Mouse (Mus musculus) MEL (cell line): Measurements from ENCODE around the gene Wdr45. TPM values are rescaled to one million over a fixed set of nuclear protein-coding genes. Genes with fewer than 3 reads are reported as not detected.
A peak's percentile ranks its signal among the peaks of the same experiment; 100 is the strongest.

Source experiments
- DNase-seq: peaks from one replicate; pipeline ENCODE4 v3.0.0; 2011; ENCODE audit warnings: low read depth, low spot score
- H3K27ac ChIP-seq: 2 replicates; pipeline ENCODE4 v1.5.1; 2012; ENCODE audit warnings: low read depth, mild to moderate bottlenecking, control low read depth, low read length, moderate library complexity; ENCODE audit not compliant: control insufficient read depth
- H3K27me3 ChIP-seq, 2 experiments: fragments of 150-350 bp in 1 of 2; sonication (generic) in 1 of 2; 2 replicates each; pipeline ENCODE4 v1.6.1; 2012; ENCODE audit warnings: low read length in 2 of 2, mild to moderate bottlenecking in 2 of 2, improper control_type of control experiment in 1 of 2, moderate library complexity in 1 of 2; ENCODE audit not compliant: insufficient read depth in 2 of 2, control insufficient read depth in 1 of 2
- H3K36me3 ChIP-seq, 2 experiments: 2 replicates each; pipeline ENCODE4 v1.6.1; 2012 to 2014; ENCODE audit warnings: low read length in 2 of 2, improper control_type of control experiment in 1 of 2, inconsistent platforms in 1 of 2, mild to moderate bottlenecking in 1 of 2; ENCODE audit not compliant: insufficient read depth in 2 of 2, control insufficient read depth in 1 of 2
- H3K4me1 ChIP-seq, 2 experiments: fragments of 150-350 bp in 1 of 2; sonication (generic) in 1 of 2; 2 replicates each; pipeline ENCODE4 v1.6.1; 2012; ENCODE audit warnings: low read length in 2 of 2, improper control_type of control experiment in 1 of 2, mild to moderate bottlenecking in 1 of 2; ENCODE audit not compliant: insufficient read depth in 2 of 2, control insufficient read depth in 1 of 2
- H3K4me3 ChIP-seq, 2 experiments: fragments of 150-350 bp in 1 of 2; sonication (generic) in 1 of 2; 2 replicates each; pipeline ENCODE4 v1.5.1; 2012; ENCODE audit warnings: low read depth in 2 of 2, low read length in 2 of 2, mild to moderate bottlenecking in 2 of 2, moderate library complexity in 2 of 2, control low read depth in 1 of 2, improper control_type of control experiment in 1 of 2; ENCODE audit not compliant: control insufficient read depth in 1 of 2, insufficient read depth in 1 of 2
- H3K79me2 ChIP-seq: 2 replicates; pipeline ENCODE4 v1.6.1; 2012; ENCODE audit warnings: mild to moderate bottlenecking, low read length, moderate library complexity; ENCODE audit not compliant: control insufficient read depth, poor library complexity, insufficient read depth
- H3K9ac ChIP-seq: 2 replicates; pipeline ENCODE4 v1.6.1; 2012; ENCODE audit warnings: low read depth, mild to moderate bottlenecking, control low read depth, low read length, moderate library complexity; ENCODE audit not compliant: control insufficient read depth, poor library complexity, severe bottlenecking
- H3K9me3 ChIP-seq: fragments of 150-350 bp; sonication (generic); replicated peaks from 2 replicates; pipeline ENCODE4 v1.6.1; 2012; ENCODE audit warnings: mild to moderate bottlenecking, low read length, improper control_type of control experiment, moderate library complexity; ENCODE audit not compliant: insufficient read depth
- CHD1 ChIP-seq: IDR thresholded peaks from 2 replicates; pipeline ENCODE4 v1.6.1; 2012; ENCODE audit warnings: low read depth, mild to moderate bottlenecking, inconsistent platforms, low read length, improper control_type of control experiment
- ELF1 ChIP-seq: IDR thresholded peaks from 2 replicates; pipeline ENCODE4 v1.6.1; 2014; ENCODE audit warnings: low read depth, mild to moderate bottlenecking, inconsistent platforms, low read length, improper control_type of control experiment, moderate library complexity
- EP300 ChIP-seq, 2 experiments: IDR thresholded peaks; 2 replicates each; pipeline ENCODE4 v1.6.1; 2011; ENCODE audit warnings: improper control_type of control experiment in 2 of 2, low read length in 2 of 2, low read depth in 1 of 2, mild to moderate bottlenecking in 1 of 2
- ETS1 ChIP-seq: IDR thresholded peaks from 2 replicates; pipeline ENCODE4 v1.6.1; 2012; ENCODE audit warnings: low read depth, mild to moderate bottlenecking, inconsistent platforms, low read length, improper control_type of control experiment, moderate library complexity
- GABPA ChIP-seq: IDR thresholded peaks from 2 replicates; pipeline ENCODE4 v1.6.1; 2012; ENCODE audit warnings: low read depth, mild to moderate bottlenecking, inconsistent platforms, low read length, improper control_type of control experiment, moderate library complexity
- HCFC1 ChIP-seq: IDR thresholded peaks from 2 replicates; pipeline ENCODE4 v1.6.1; 2012; ENCODE audit warnings: low read depth, mild to moderate bottlenecking, inconsistent platforms, low read length, improper control_type of control experiment, moderate library complexity
- KAT2A ChIP-seq: conservative IDR thresholded peaks from 2 replicates; pipeline ENCODE4 v1.6.1; 2012; ENCODE audit warnings: low read depth, low read length, improper control_type of control experiment, inconsistent platforms
- MEF2A ChIP-seq: IDR thresholded peaks from 2 replicates; pipeline ENCODE4 v1.6.1; 2014; ENCODE audit warnings: low read depth, mild to moderate bottlenecking, inconsistent platforms, low read length, improper control_type of control experiment; ENCODE audit not compliant: poor library complexity, insufficient replicate concordance, severe bottlenecking; ENCODE audit errors: extremely low read depth
- MYB ChIP-seq: IDR thresholded peaks from 2 replicates; pipeline ENCODE4 v1.6.1; 2011; ENCODE audit warnings: mild to moderate bottlenecking, low read depth, low read length, improper control_type of control experiment
- RAD21 ChIP-seq: IDR thresholded peaks from 2 replicates; pipeline ENCODE4 v1.6.1; 2011; ENCODE audit warnings: mild to moderate bottlenecking, low read depth, low read length, improper control_type of control experiment
- RCOR1 ChIP-seq: IDR thresholded peaks from 2 replicates; pipeline ENCODE4 v1.6.1; 2012; ENCODE audit warnings: low read depth, mild to moderate bottlenecking, inconsistent platforms, low read length, improper control_type of control experiment
- SIN3A ChIP-seq: IDR thresholded peaks from 2 replicates; pipeline ENCODE4 v1.6.1; 2012; ENCODE audit warnings: low read length, improper control_type of control experiment, inconsistent platforms
- TBP ChIP-seq: IDR thresholded peaks from 2 replicates; pipeline ENCODE4 v1.8.0; 2011; ENCODE audit warnings: low read depth, low read length, improper control_type of control experiment
- TCF12 ChIP-seq: IDR thresholded peaks from 2 replicates; pipeline ENCODE4 v1.6.1; 2014; ENCODE audit warnings: low read depth, mild to moderate bottlenecking, inconsistent platforms, low read length, improper control_type of control experiment, moderate library complexity
- UBTF ChIP-seq: IDR thresholded peaks from 2 replicates; pipeline ENCODE4 v1.6.1; 2012; ENCODE audit warnings: low read depth, mild to moderate bottlenecking, inconsistent platforms, low read length, improper control_type of control experiment, moderate library complexity, borderline replicate concordance; ENCODE audit not compliant: insufficient read depth
- USF1 ChIP-seq: IDR thresholded peaks from 2 replicates; pipeline ENCODE4 v1.6.1; 2014; ENCODE audit warnings: low read depth, mild to moderate bottlenecking, inconsistent platforms, low read length, improper control_type of control experiment, moderate library complexity
- ZMIZ1 ChIP-seq: IDR thresholded peaks from 2 replicates; pipeline ENCODE4 v1.6.1; 2012; ENCODE audit warnings: low read depth, mild to moderate bottlenecking, inconsistent platforms, low read length, improper control_type of control experiment, moderate library complexity
- polyA plus RNA-seq, 2 experiments: library from polyadenylated mRNA; stranded (reverse) in 1 of 2; unstranded in 1 of 2; fragments of >175 nt in 1 of 2; fragments of >200 nt in 1 of 2; gene quantifications; 2 replicates each; pipeline versions ENCODE4 v1.2.1 to v1.2.4; 2012; ENCODE audit warnings: low replicate concordance in 2 of 2, low read depth in 1 of 2; ENCODE audit not compliant: insufficient read length in 2 of 2, insufficient read depth in 1 of 2, missing spikeins in 1 of 2
- total RNA-seq: library from RNA; depleted of rRNA; stranded (reverse); fragments of 300-350 nt; gene quantifications from 2 replicates; pipeline ENCODE4 v1.2.3, GENCODE M21; 2012

Wdr45 gene
- total and polyA plus RNA-seq, 3 experiments = 13.9 to 36.1 TPM; not detected in 1

DNA sequence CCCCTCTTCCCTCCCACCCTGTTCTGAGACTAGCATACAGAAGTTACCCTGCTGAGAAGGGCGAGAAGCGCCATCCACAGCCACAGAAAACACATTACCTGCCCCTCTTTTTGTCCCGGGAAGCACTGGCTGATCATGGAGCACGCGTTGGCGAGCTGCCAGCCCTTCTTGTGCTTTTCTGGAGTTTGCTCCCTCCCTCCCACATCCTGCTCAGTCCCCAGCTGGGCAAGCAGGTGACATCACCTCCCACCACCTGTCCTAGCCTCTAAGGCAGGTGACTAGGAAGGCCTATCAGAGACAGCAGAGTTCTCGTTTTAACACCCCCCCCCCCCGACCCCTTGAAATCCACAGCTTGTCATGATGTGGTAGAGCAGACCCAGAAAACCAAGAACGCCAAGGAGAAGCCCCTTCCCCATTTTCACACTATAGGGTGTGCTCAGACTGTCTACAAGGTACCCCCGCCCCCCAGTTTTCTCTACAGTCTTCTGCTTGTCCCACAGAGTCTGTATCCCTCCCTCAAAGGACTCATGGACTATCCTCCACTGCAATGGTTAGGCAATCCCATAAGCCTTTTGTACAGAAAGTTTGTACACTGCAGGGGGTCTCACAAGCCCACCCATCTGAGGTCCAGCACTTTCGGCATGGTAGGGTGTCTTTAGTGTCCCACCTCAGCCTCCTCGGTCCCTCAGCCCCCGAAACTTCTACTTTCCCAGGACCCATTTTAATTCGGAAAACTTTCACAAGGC, 25.4 kb downstream of the Wdr45 start:
- Histone ChIP-seq H3K27ac (no peak overlapping the region), H3K36me3 (peaks cover 0 to 2% of the 10 kb centered on the region in 2 experiments; a peak in 1 of 4 replicates), H3K79me2 (no peaks in the 10 kb centered on the region), H3K4me1 (peaks cover 10 to 14% of the 10 kb centered on the region in 2 experiments), H3K9me3 (no peaks in the 10 kb centered on the region), H3K4me3 (no peak overlapping the region), H3K9ac (no peak overlapping the region)
- DNase-seq = no peak
- TF ChIP-seq MYB (no peak), HCFC1 (no peak), ZMIZ1 (no peak), RCOR1 (no peak), RAD21 (no peak), USF1 (no peak), TCF12 (no peak), CHD1 (no peak), TBP (no peak), UBTF (no peak)
- TF ChIP-seq, all 39 proteins: peak for 0
- H3K27me3 ChIP-seq = no peaks in the 10 kb centered on the region

DNA sequence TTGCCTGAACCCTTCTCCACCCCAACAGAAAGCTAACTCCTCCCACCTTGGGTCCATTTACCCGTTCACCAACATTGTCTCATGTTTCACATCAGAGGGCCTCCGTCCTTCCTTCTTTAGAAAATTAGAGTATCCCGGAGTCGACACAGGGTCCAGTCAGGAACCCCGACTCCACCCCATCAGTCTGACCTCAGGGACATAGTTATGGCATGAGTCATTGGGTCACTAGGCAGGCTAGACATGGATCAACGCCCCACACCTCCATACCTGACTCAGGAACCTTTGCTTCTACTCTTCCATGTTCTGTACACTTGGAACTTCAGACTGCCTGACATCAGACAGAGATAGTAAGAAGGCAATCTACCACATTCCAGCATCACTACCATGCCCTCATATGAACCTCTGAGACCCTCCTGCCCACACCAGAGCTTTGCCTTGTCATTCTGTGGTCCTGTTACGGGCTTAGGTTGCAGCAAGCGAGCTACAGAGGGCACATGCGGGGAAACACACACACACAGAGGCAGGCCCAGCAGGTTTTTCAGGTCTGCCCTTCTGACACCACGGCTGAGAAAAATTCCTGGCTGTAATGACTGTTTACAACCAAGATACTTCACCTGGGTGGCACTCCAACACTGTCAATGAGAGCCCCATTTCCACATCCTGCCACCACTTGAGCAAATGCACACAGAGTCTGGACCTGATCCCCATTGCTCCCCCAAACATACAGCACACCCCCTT, 26.1 kb downstream of the Wdr45 start:
- peaks cover 0 to 7% of the 10 kb centered on the region in 2 experiments; a peak in 2 of 4 replicates for H3K36me3 ChIP-seq
- no peaks in the 10 kb centered on the region for H3K27me3 ChIP-seq
- H3K9me3 ChIP-seq = no peaks in the 10 kb centered on the region
- H3K4me1 ChIP-seq = peaks cover 14 to 21% of the 10 kb centered on the region in 2 experiments
- H3K9ac ChIP-seq = peak overlapping the region; percentile 31
- DNase-seq = no peak
- TF ChIP-seq MYB (no peak), ETS1 (0 out of 2 replicates have a peak, but pooled peaks have one; percentile 2)
- TF ChIP-seq, all 39 proteins: peak for 1
- Histone ChIP-seq H3K4me3 (peak overlapping the region; percentile 32 to 48), H3K79me2 (no peaks in the 10 kb centered on the region), H3K27ac (peak overlapping the region; percentile 41)

DNA sequence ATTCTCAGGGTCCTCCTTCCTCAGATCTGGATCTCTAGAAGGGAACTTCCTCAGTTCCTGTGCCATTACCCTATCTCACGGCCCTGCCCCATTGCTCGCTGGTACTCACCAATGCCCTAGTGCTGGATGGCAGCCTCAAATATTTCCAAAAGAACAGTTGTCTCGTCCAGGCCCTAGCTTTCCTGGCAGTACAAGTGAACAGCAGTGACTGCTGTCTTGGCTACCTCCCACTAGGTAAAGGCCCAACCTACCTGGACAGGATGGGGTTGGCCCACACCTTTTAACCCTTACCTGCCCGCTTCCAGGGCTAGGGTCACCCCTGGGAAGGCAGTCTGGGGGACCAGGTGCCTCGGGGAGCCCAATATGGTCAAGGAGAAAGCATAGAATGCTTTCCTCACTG, 27.0 kb downstream of the Wdr45 start:
- H3K4me1 ChIP-seq = peaks cover 15 to 25% of the 10 kb centered on the region in 2 experiments
- 0 out of 2 replicates have a peak, but pooled peaks have one; percentile 33 for TF ChIP-seq SIN3A
- no peak for TF ChIP-seq MEF2A
- 0 out of 2 replicates have a peak, but pooled peaks have one; percentile 27 for TF ChIP-seq ELF1
- TF ChIP-seq GABPA = no peak
- TF ChIP-seq EP300 (IDR thresholded peaks at IDR 0.05; ENCODE audit: low read depth in 1 of 2, low read length in 2 of 2) = peak in 1 of 2 experiments; percentile 30; a peak in 2 of 4 replicates
- TF ChIP-seq TBP = 0 out of 2 replicates have a peak, but pooled peaks have one; percentile 31
- no peak for TF ChIP-seq KAT2A
- no peak for TF ChIP-seq MYB
- H3K27ac ChIP-seq = peak overlapping the region; percentile 41
- H3K9me3 ChIP-seq = no peaks in the 10 kb centered on the region
- peaks cover 0 to 7% of the 10 kb centered on the region in 2 experiments; a peak in 2 of 4 replicates for H3K36me3 ChIP-seq
- no peaks in the 10 kb centered on the region for H3K27me3 ChIP-seq
- H3K79me2 ChIP-seq = no peaks in the 10 kb centered on the region
- H3K9ac ChIP-seq = peak overlapping the region; percentile 31
- peak overlapping the region; percentile 32 to 48 for H3K4me3 ChIP-seq
- peak; percentile 54 for DNase-seq
